Mouse (Mus musculus): ENCODE results near the gene Ptpn21.

GRCm38 (mm10) chr12:98683171-98683570 is 54.0 kb downstream of the Ptpn21 start:
- TF ChIP-seq CTCF (IDR thresholded peaks at IDR 0.05; ENCODE audit: low read depth, low read length) (no peak), POLR2A (IDR thresholded peaks at IDR 0.05; ENCODE audit: borderline replicate concordance, low read depth, low read length) (no peak)

Measured in bone marrow macrophage, adult 2 months (primary cell).